Mouse (Mus musculus) liver, embryonic 14.5 days (tissue): ENCODE data around the gene Ralb.

Experiments
- CTCF ChIP-seq: IDR thresholded peaks from 2 replicates; pipeline ENCODE4 v1.5.1; 2016; ENCODE audit warnings: antibody characterized with exemption, low read depth, control low read depth
- EP300 ChIP-seq: IDR thresholded peaks from 2 replicates; pipeline ENCODE4 v1.6.1; 2016; ENCODE audit warnings: antibody characterized with exemption, low read depth

DNA sequence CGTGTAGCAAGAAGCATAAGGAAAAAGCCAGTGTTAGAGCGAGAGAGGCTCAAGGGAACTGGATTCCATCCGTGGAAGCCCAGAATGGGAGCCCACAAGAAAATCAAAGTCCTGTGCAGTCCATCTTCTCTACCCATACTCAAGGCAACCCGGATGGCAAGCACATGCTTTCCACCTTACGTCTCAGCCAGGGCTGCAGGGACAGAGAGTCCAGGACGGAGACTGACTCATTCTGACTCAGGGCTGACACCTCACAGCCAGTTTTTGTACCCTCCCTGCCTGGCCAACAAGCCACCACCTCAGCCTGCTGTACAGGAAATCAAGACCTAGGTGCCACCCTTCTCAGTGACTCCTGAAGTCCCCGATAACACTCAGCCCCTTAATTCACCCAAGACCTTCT is 4.9 kb upstream of the Ralb start:
- TF ChIP-seq CTCF (no peak), EP300 (no peak)
